Mouse (Mus musculus) monocyte, adult 5-6 weeks (primary cell): Measurements from ENCODE around the gene Apbb1. TPM values are rescaled to one million over a fixed set of nuclear protein-coding genes. Genes with fewer than 3 reads are reported as not detected.

Experiments used
- ATAC-seq: fragments of 153-309, 156-312 bp; replicated peaks from 2 replicates; pipeline ENCODE4 v1.8.0; 2017; ENCODE audit warnings: mild to moderate bottlenecking; ENCODE audit not compliant: low TSS enrichment, insufficient number of reproducible peaks, severe bottlenecking, poor library complexity, low FRiP score
- total RNA-seq: library from RNA; stranded (forward); fragments of 200-1000, 200-491, 200-594 nt; gene quantifications from 3 replicates; pipeline ENCODE4 v1.2.3, GENCODE M21; 2017

The Apbb1 gene
- total RNA-seq: 6.0 to 25.3 TPM (median 10.9 TPM) in 3 replicates

- 0 out of 2 replicates have a peak, but pooled peaks have one; percentile 50 for ATAC-seq
Measured at GRCm38 (mm10) chr7:105581094-105581703, at the start of gene Apbb1. Gene Apbb1, minus strand, starts transcription at chr7:105581653.

DNA sequence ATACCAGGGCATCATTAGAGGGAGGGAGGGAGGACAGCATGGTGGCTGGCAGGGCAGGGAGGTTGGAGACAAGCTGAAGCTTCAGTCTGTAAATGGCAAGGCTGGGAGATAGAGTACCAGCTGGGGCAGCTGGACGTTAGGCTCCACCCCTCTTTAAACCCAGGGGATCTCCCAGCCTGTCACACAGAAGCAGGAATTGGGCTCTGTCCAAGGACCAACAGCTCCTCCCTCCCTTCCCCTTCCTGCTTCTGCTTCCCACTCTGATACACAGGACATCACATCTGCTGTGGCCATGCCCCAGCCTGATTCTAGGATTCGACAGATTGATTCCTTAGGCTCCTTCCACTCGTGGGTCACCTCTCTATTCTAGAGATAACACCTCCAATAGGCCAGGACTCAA is 47.2 kb upstream of the Apbb1 start:
- ATAC-seq: peak; percentile 46

GRCm38 (mm10) chr7:105625397-105625796 is 43.9 kb upstream of the Apbb1 start:
- no peak for ATAC-seq

DNA sequence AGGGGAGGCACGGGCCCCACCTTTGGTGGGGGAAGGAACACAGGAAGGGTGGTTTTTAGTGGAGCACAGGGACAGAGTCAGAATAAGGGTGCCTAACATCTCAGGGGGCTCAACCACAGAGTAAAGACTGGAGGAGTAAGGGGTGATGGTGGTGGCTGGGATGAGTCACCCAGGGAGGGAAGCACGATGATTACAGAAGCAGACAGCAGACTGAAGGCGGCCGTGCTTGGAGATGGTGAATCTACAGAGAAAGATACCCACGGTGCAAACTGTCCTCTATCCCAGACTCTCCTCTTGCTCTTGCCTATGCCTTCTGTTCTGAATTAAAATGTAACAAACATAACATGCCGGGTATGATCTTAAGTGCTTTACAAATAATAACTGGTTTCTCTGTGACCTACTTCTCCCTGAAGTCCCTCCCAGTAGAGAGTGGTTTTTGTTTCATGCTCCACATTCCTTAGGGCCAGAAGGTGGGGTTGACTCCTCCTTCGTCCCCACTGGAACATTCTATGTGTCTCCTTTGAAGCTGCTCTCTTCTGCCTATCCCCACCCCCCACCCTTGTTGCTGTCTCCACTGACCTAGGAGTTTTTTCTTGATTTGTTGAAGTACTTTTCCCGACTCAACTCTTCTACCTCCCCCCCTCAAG is 40.3 kb upstream of the Apbb1 start:
- no peak for ATAC-seq

DNA sequence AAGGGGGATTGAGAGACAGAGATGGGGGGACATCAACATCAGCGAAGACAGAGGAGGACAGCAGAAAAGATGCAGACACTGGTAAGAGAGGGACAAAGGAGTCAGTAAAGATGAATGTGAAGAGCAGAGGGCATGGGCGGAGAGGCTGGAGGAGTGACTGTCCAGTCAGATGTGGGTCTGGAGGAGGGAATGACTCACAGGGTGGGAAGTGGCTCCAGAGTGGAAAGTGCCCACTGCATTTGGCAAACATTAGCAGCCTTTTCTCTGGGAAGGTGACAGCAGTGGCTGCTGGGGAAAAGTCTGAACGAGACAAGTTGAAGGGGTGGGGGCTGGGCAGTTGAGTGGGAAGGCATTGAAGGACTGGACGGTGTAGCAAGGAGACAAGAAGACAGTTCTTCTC is 39.6 kb upstream of the Apbb1 start:
- ATAC-seq: no peak

- no peak for ATAC-seq
Measured at GRCm38 (mm10) chr7:105619701-105620100, 38.2 kb upstream of the Apbb1 start.

DNA sequence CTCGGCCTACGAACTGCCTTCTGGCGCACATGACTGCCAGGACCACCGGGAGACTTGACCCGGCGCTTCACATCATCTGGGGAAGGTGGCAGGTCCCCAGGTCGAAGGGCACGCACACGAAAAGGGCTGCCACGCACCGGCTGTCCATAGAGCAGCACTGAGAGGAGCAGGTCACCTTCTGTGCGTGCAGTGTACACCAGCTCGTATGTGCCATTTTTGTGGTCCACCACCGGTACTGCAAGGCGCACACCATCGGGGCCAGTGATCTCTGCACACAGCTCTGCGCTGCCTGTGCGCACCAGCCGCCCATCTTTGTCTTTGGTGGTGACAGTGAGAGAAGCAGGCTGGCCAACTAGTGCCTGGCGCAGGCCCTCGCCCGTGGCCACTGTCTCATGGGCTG is 36.4 kb upstream of the Apbb1 start:
- ATAC-seq: no peak

- no peak for ATAC-seq
Measured at GRCm38 (mm10) chr7:105616561-105616960, 35.1 kb upstream of the Apbb1 start.

GRCm38 (mm10) chr7:105615720-105616119 is 34.3 kb upstream of the Apbb1 start:
- no peak for ATAC-seq

DNA sequence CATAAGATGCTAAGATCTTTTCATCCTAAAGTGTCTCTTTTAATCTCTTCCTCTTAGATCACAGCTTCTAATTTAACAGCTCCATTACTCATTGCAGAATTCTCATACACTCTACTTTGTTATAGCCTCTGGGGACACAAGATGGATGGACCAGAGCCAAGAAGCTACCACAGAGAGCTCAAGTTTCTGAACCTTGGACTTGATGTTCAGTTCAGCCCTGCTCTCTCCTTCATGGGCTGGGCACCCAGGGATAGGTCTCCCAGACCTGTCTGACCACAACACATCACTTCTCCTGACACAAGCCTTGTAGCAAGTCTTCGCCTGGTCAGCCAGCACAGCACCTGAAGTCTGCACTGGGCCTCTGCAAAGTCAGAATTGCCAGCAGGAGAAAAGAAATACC is 32.9 kb upstream of the Apbb1 start:
- ATAC-seq: no peak

GRCm38 (mm10) chr7:105611767-105612166 is 30.3 kb upstream of the Apbb1 start:
- no peak for ATAC-seq

GRCm38 (mm10) chr7:105608467-105608866 is 27.0 kb upstream of the Apbb1 start:
- no peak for ATAC-seq

DNA sequence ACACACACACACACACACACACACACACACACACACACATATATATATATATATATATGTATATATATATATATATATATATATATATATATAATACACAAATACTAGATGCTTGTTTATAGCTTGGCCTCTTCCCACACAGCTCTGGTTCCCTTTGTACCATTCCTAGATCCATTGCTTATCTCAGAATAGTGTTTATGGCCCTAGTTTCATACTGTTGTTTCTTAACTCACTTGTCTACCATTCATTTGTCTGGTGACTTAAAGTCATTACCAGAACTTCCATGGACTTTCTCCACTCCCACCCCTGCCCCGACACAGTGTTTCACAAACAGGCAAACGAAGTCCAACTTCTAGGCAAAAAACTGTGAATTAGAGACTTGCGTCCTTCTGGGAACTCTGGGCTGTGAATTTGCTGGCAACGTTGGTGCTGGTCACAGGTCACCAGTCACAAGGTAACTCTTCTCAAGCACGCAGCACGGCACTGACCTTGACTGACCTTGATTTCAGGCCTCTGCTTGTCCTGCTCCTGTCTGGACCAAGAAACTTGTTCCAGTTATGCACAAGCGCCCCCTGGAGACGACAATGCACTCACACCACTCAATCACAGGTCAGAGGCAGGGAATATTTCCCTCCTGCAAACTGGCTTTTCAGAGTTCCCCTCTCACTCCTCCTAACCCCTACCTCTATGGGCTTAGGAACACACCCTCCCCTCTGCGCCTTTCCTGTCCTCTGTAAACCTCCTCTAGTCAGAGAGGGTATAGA is 21.6 kb upstream of the Apbb1 start:
- ATAC-seq: peak; percentile 71

- no peak for ATAC-seq
Measured at GRCm38 (mm10) chr7:105590097-105590496, 8.6 kb upstream of the Apbb1 start.

DNA sequence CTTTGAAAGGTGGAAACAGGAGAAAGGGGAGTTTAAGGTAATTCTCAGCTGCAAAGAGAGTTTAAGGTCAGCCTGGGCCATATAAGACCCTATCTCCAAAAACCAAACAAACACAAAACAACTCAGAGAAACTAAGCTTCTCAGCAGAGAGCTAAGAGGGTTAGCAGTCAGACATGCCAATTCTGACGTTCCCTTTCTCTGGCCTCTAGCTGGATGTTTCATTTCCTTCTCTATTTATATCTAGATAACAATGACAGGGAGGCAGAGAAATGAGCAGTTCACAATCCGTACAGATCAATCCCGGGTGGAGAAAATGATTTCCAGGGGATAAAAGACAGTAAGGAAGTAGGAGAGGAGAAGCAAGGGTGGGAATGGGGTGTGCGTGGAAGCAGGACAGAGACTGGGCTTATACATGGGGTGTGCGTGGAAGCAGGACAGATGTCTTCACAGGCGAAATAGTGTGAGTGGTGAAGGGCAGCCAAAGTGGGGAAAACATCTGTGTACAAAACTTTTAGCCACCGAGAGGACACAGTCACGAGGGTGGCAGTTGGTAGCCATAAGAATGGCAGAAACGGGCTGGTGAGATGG is 7.0 kb upstream of the Apbb1 start:
- no peak for ATAC-seq

GRCm38 (mm10) chr7:105581959-105582358 is 506 bp upstream of the Apbb1 start:
- ATAC-seq: no peak

DNA sequence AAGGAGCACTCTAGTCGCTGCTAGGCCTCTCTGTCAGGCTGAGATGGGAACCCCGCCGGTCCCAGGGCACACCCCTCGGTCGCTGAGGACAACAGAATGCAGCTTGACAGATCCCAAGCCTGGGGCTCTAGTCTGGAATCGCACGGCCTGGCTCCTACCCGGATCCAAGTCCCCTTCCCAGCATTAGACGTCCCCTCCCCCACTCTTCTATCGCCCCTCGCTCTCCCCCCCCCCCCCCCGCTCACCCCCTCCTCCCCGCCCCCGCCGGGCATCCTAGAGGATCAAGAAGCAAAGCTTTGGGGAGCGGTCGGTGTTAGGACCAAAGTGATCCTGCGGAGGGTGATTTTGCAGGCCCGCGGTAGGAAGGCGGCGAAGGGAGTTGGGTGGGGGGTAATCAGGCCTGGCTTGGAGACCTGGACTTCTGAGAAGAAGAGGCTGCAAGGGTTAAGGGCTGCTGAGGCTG is 795 bp downstream of the Apbb1 start:
- no peak for ATAC-seq

DNA sequence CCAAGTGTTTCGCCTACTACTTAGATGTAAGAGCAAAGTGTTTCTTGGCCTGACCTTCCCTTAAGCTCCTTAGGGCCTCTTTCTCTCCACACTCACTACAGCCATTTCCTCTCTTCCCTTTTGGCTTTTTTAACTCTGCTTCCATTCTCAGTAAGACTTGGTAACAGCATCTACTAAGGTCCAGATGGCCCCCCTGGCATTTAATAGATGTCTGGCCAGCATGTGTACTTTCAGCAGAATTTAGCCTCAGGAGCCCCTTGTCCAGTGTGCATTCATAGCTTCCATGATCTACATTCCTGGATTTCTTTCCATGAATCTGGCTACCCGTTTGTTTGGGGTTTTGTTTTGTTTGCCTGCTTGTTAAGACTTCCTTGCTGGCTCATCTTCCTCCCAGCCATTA is 3.0 kb downstream of the Apbb1 start:
- ATAC-seq: no peak

- no peak for ATAC-seq
Measured at GRCm38 (mm10) chr7:105577377-105577871, 4.0 kb downstream of the Apbb1 start.
